Mouse (Mus musculus) midbrain, embryonic 11.5 days (tissue): ENCODE data around the gene Fcamr. TPM values are rescaled to one million over a fixed set of nuclear protein-coding genes. Genes with fewer than 3 reads are reported as not detected.

Source experiments
- ATAC-seq: fragments of 200-750 bp; cut with Nextera tagmentation; 2 replicates; pipeline ENCODE4 v1.8.0; 2017; ENCODE audit warnings: moderate TSS enrichment, moderate library complexity; ENCODE audit not compliant: low FRiP score
- DNase-seq: peaks from one replicate; pipeline ENCODE4 v3.0.0; 2015; ENCODE audit warnings: low spot score; ENCODE audit errors: missing footprints
- H3K27ac ChIP-seq: fragments of 300-500 bp; sonication (generic); 2 replicates; pipeline ENCODE4 v1.5.1; 2014; ENCODE audit warnings: low read depth, low read length
- H3K27me3 ChIP-seq: fragments of 300-500 bp; sonication (generic); 2 replicates; pipeline ENCODE4 v1.6.1; 2014; ENCODE audit warnings: mild to moderate bottlenecking, low read length, moderate library complexity, mixed read lengths; ENCODE audit not compliant: control insufficient read depth, insufficient read depth
- H3K36me3 ChIP-seq: fragments of 300-500 bp; sonication (generic); 2 replicates; pipeline ENCODE4 v1.6.1; 2014; ENCODE audit warnings: mild to moderate bottlenecking, low read length, moderate library complexity, mixed read lengths; ENCODE audit not compliant: control insufficient read depth, insufficient read depth
- H3K4me1 ChIP-seq: fragments of 300-500 bp; sonication (generic); 2 replicates; pipeline ENCODE4 v1.6.1; 2014; ENCODE audit warnings: low read length; ENCODE audit not compliant: control insufficient read depth, insufficient read depth
- H3K4me2 ChIP-seq: fragments of 300-500 bp; sonication (generic); 2 replicates; pipeline ENCODE4 v1.6.1; 2014; ENCODE audit warnings: mild to moderate bottlenecking, moderate library complexity
- H3K4me3 ChIP-seq: fragments of 300-500 bp; sonication (generic); 2 replicates; pipeline ENCODE4 v1.5.1; 2014; ENCODE audit warnings: low read depth, low read length
- H3K9ac ChIP-seq: fragments of 300-500 bp; sonication (generic); 2 replicates; pipeline ENCODE4 v1.6.1; 2014; ENCODE audit warnings: low read length
- H3K9me3 ChIP-seq: fragments of 300-500 bp; sonication (generic); 2 replicates; pipeline ENCODE4 v1.6.1; 2016; ENCODE audit warnings: low read length; ENCODE audit not compliant: control insufficient read depth
- WGBS: fragments of 180-500 bp; shearing (Covaris S2); extraction: QIAGEN DNeasy Blood & Tissue Kit; methylation state at CpG from one replicate; pipeline ENCODE4 v1.1.7; 2014; 5-methylcytosine and 5-hydroxymethylcytosine counted together
- polyA plus RNA-seq: library from polyadenylated mRNA; unstranded; fragments of >200 nt; fragmentation: Nextera tagmentation; extraction: Ambion mirVana; gene quantifications from 2 replicates; pipeline ENCODE4 v1.2.1, GENCODE M21; 2014

Gene Fcamr
- polyA plus RNA-seq, 1 experiment from 2014 or later, result not detected

DNA sequence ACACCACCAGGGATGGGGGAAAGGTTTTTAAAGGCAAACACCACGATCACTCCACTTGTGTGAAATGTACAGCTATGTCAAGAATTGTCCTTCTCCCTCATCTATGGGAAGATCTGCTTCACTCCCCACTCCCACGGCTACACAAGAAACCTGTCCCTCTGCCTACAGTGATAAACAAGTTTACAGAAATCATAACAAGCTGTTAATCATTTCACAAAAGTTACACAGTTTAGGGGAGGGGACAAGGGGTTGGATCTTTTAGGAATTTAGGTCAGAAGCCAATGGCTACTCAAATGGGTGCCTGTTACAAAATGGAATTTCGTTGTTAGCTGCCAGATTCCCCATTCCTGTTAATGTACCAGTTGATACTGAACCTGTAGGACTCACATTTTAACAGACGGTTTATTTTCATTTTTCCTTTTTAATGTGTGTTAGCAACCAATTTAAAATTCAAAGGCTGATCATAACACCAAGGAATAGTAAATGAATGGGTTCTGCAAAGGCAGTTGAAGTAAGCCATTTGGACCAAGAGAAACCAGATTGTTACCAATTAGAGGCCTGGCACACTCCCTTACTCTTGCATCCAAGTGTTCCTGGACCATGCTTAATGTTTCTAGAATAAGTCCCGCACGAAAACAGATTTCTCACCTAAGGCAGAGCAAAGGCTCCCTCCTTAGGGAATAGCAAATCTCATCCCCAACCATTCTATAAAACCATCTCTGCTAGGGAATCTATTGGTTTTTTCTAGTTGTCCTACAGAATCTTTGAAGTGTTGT is 34.6 kb downstream of the Fcamr start:
- WGBS, result 88% methylated on average over 6 of the region's 6 CpGs
- no peak overlapping the region for H3K27ac ChIP-seq
- no peak overlapping the region for H3K9ac ChIP-seq
- no peak overlapping the region for H3K4me3 ChIP-seq
- no peaks in the 10 kb centered on the region for H3K9me3 ChIP-seq
- no peak for DNase-seq
- no peak overlapping the region for H3K4me2 ChIP-seq
- H3K36me3 ChIP-seq, result no peaks in the 10 kb centered on the region
- no peaks in the 10 kb centered on the region for H3K4me1 ChIP-seq
- H3K27me3 ChIP-seq, result no peaks in the 10 kb centered on the region
- ATAC-seq, result no peak

DNA sequence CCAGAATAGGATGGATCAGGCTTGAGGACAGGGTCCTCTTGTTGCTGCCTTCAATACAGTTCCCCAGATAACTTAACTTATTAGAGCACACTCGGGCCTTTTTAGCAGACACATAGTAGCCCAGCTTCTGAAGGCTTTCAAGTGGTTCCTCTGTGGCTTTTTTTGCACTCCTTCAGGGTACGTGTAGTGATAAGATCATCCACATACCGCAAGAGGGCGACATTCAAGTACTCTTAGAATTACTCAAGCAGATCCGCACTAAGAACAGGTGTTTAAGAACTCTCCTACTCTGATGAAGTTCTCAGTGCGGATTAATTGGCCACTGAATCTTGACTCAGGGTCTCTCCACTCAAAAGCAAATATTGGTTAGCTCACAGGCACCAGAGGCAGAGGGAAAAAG is 37.6 kb downstream of the Fcamr start:
- 54% methylated on average over 6 of the region's 6 CpGs for WGBS
- H3K4me3 ChIP-seq, result no peak overlapping the region
- no peak for DNase-seq

DNA sequence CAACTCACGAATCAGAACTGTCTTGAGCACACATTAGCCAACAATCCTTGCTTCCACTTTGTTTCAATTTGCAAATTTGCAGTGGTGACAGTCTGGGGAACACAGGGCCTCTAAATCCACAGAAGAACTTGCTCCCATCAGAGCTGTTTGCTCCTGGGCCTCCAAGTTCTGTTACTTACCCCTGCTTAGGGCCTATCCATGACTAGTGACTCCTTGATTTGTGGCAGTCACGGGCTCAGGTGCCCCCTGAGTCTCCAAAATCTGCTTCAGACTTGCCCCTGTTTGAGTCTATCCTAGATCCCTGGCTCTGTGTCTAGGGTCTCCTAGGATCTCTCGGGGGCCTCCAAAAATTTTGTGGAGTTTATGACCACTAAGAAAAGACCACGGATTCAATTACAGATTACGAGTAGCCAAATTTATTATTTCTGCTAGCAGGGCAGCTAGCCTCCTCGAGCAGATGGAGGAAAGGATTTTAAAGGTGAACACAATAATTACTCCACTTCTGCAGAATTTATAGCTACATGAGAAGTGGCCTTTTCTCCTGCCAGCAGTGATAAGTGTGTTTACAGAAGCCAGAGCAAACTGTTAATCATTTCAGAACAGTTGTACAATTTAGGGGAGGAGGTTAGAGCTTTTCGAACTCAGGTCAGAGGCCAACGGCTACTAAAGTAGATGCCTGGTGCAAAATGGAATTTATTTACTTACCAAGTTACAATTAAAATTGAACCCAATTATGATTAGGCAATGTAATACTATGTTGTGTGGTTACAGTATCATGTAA is 40.1 kb downstream of the Fcamr start:
- H3K4me3 ChIP-seq, result no peak overlapping the region
- no peaks in the 10 kb centered on the region for H3K27me3 ChIP-seq
- no peaks in the 10 kb centered on the region for H3K4me1 ChIP-seq
- 84% methylated on average over 8 of the region's 8 CpGs for WGBS
- H3K9ac ChIP-seq, result no peak overlapping the region
- no peak for ATAC-seq
- no peaks in the 10 kb centered on the region for H3K9me3 ChIP-seq
- no peak overlapping the region for H3K27ac ChIP-seq
- no peak overlapping the region for H3K4me2 ChIP-seq
- DNase-seq, result no peak
- no peaks in the 10 kb centered on the region for H3K36me3 ChIP-seq

More for the DNA sequence above, 37.6 kb downstream of the Fcamr start:
- Histone ChIP-seq H3K9me3 (no peaks in the 10 kb centered on the region), H3K36me3 (no peaks in the 10 kb centered on the region), H3K27me3 (no peaks in the 10 kb centered on the region), H3K27ac (no peak overlapping the region), H3K4me2 (no peak overlapping the region), H3K9ac (no peak overlapping the region), H3K4me1 (no peaks in the 10 kb centered on the region)
- ATAC-seq, result no peak

DNA sequence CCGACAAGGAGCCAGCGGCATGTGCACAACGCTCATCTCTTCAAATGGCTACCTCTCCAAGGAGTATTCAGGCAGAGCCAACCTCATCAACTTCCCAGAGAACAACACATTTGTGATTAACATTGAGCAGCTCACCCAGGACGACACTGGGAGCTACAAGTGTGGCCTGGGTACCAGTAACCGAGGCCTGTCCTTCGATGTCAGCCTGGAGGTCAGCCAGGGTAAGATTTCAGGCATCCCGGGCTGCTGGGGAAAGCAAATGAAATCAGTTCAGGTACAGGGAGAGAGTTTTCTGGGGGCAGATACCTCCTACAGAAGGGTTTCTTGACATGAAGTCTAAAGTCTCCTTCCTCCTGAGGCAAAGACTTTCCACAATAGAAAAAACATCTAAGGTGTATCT is 40.9 kb downstream of the Fcamr start:
- WGBS, result 93% methylated on average over 7 of the region's 7 CpGs
- no peaks in the 10 kb centered on the region for H3K9me3 ChIP-seq
- DNase-seq (no peak), ATAC-seq (no peak)
- H3K9ac ChIP-seq, result no peak overlapping the region
- H3K27me3 ChIP-seq, result no peaks in the 10 kb centered on the region
- no peak overlapping the region for H3K4me2 ChIP-seq
- H3K4me3 ChIP-seq, result no peak overlapping the region
- no peak overlapping the region for H3K27ac ChIP-seq
- no peaks in the 10 kb centered on the region for H3K4me1 ChIP-seq
- H3K36me3 ChIP-seq, result no peaks in the 10 kb centered on the region

DNA sequence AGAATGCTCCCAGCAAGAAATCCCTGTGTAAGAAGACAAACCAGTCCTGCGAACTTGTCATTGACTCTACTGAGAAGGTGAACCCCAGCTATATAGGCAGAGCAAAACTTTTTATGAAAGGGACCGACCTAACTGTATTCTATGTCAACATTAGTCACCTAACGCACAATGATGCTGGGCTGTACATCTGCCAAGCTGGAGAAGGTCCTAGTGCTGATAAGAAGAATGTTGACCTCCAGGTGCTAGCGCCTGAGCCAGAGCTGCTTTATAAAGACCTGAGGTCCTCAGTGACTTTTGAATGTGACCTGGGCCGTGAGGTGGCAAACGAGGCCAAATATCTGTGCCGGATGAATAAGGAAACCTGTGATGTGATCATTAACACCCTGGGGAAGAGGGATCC is 43.8 kb downstream of the Fcamr start:
- Histone ChIP-seq H3K4me2 (no peak overlapping the region), H3K36me3 (no peaks in the 10 kb centered on the region), H3K27ac (no peak overlapping the region), H3K9me3 (no peaks in the 10 kb centered on the region), H3K9ac (no peak overlapping the region), H3K4me3 (no peak overlapping the region), H3K4me1 (no peaks in the 10 kb centered on the region), H3K27me3 (no peaks in the 10 kb centered on the region)
- 95% methylated on average over 7 of the region's 7 CpGs for WGBS
- DNase-seq, result no peak
- ATAC-seq, result no peak

DNA sequence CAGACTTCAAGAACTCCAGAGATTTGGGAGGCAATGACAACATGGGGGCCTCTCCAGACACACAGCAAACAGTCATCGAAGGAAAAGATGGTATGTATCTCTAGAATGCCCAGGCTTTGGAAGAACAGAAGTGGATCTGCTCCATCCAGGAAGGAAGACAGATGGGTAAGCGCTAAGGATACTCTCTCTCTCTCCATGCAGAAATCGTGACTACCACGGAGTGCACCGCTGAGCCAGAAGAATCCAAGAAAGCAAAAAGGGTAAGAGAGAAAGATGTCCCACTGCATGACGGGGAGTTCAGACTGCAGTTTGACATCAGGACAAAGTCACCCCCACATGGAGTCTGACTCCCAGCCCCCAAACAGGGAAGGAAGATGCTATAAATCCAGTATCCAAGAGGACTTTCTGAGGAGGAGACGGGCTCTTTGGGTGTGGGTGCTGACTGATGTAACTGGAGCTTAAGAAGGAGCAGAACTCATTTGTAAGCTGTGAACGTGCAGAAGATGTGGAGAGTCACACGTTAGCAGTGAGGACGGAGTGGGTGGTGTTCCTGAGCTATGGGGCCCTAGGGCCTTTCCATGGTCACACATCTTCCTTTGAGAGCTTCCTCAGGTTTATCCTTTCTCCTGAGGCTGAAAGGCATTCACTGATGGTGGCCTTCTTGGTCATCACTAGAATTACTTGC is 49.0 kb downstream of the Fcamr start:
- Histone ChIP-seq H3K9ac (no peak overlapping the region), H3K4me1 (no peaks in the 10 kb centered on the region; the same call in 1 of the 2 replicates), H3K36me3 (no peaks in the 10 kb centered on the region), H3K4me2 (no peak overlapping the region), H3K27ac (no peak overlapping the region), H3K4me3 (no peak overlapping the region), H3K27me3 (no peaks in the 10 kb centered on the region), H3K9me3 (no peaks in the 10 kb centered on the region)
- 90% methylated on average over 10 of the region's 10 CpGs for WGBS
- no peak for ATAC-seq
- DNase-seq, result no peak

DNA sequence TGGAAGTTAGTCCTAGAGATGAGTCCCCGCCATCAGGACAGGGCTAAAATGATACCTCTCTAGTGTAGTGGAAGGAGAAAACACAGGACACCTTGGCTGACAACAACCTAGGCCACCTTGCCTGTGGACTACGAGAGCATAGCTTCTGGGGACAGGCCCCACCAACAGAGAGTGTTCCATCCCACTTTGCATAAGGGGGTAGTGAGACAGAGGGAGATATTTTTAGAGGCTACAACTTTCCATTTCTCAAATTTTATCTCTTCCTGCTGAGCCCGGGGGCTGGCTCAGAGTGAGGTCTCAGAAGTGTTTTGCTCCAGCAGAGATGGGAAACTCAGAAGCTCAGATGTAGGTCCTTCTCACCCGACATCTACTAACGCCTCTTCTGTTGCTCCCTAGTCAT is 49.7 kb downstream of the Fcamr start:
- Histone ChIP-seq H3K9ac (no peak overlapping the region), H3K27ac (no peak overlapping the region), H3K36me3 (no peaks in the 10 kb centered on the region), H3K27me3 (no peaks in the 10 kb centered on the region), H3K4me1 (no peaks in the 10 kb centered on the region; the same call in 1 of the 2 replicates), H3K4me3 (no peak overlapping the region), H3K9me3 (no peaks in the 10 kb centered on the region), H3K4me2 (no peak overlapping the region)
- DNase-seq (no peak), ATAC-seq (no peak)
- 84% methylated on average over 5 of the region's 5 CpGs for WGBS

DNA sequence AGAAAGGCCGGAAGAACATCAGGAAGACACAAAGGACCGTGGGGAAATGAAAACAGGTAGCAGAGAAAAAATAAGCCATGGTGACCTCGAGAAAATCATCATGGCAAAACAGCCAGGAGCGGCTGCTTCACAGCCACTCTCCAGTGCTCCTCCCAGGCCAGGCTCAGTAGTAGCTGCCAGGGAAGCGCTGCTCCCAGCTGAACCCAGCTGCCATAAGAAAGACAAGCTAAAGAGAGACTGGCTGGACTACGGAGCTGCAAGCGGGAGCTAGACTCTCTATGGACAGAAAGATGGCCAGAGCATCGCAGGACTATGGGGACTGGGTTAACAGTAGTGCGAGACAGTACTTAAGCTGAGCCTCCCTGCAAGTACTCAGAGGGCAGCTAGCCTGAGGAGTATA is 54.1 kb downstream of the Fcamr start:
- Histone ChIP-seq H3K9ac (no peak overlapping the region), H3K4me1 (no peaks in the 10 kb centered on the region; the same call in 1 of the 2 replicates), H3K27me3 (no peaks in the 10 kb centered on the region), H3K9me3 (no peaks in the 10 kb centered on the region), H3K36me3 (no peaks in the 10 kb centered on the region), H3K4me2 (no peak overlapping the region), H3K4me3 (no peak overlapping the region), H3K27ac (no peak overlapping the region)
- DNase-seq, result peak; percentile 85
- ATAC-seq, result no peak
- WGBS, result 83% methylated on average over 9 of the region's 9 CpGs

DNA sequence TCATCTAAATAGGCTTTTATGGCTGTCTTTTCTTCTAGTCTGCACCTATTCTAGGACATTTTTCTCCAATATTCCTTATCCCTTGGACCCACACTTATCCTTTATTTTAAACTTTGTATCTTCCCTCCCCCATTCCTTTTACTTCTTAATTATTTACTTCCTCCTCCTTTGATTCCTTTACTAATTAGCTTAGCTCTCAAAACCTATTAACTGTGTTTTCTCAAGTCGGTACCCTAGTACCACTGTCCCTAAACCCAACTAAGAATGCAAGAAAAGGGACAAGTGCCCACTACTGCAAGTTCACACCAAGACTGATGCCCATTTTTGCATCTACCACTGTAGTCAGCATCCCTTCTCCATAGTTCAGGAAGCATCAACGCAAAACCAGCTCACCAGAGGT is 55.0 kb downstream of the Fcamr start:
- no peak for DNase-seq
- H3K4me1 ChIP-seq, result no peaks in the 10 kb centered on the region; the same call in 1 of the 2 replicates
- H3K27me3 ChIP-seq, result no peaks in the 10 kb centered on the region
- no peaks in the 10 kb centered on the region for H3K9me3 ChIP-seq
- WGBS, result 83% methylated on average over 2 of the region's 2 CpGs
- ATAC-seq, result no peak
- no peak overlapping the region for H3K9ac ChIP-seq
- H3K4me2 ChIP-seq, result no peak overlapping the region
- no peak overlapping the region for H3K4me3 ChIP-seq
- no peak overlapping the region for H3K27ac ChIP-seq
- no peaks in the 10 kb centered on the region for H3K36me3 ChIP-seq
